Mouse (Mus musculus) forebrain, embryonic 10.5 days (tissue): ENCODE measurements around the gene Lyst. TPM values are rescaled to one million over a fixed set of nuclear protein-coding genes. Genes with fewer than 3 reads are reported as not detected.

Experiments
- DNase-seq: peaks from one replicate; pipeline ENCODE4 v3.0.0-alpha.2; 2017; ENCODE audit warnings: low spot score; ENCODE audit errors: extremely low spot score
- H3K27ac ChIP-seq: fragments of 300-500 bp; sonication (generic); 2 replicates; pipeline ENCODE4 v1.5.1; 2016; ENCODE audit warnings: mild to moderate bottlenecking
- H3K27me3 ChIP-seq: fragments of 300-500 bp; sonication (generic); 2 replicates; pipeline ENCODE4 v1.6.1; 2016; ENCODE audit warnings: mild to moderate bottlenecking; ENCODE audit not compliant: poor library complexity, severe bottlenecking
- H3K36me3 ChIP-seq: fragments of 300-500 bp; sonication (generic); replicated peaks from 2 replicates; pipeline ENCODE4 v1.6.1; 2016; ENCODE audit warnings: mild to moderate bottlenecking, moderate library complexity
- H3K4me1 ChIP-seq: fragments of 300-500 bp; sonication (generic); 2 replicates; pipeline ENCODE4 v1.6.1; 2016
- H3K4me3 ChIP-seq: fragments of 300-500 bp; sonication (generic); 2 replicates; pipeline ENCODE4 v1.5.1; 2016; ENCODE audit warnings: mild to moderate bottlenecking, moderate library complexity
- H3K9me3 ChIP-seq: fragments of 300-500 bp; sonication (generic); 2 replicates; pipeline ENCODE4 v1.6.1; 2016; ENCODE audit warnings: mild to moderate bottlenecking, moderate library complexity
- WGBS: fragments of 180-500 bp; shearing (Covaris S2); methylation state at CpG from one replicate; pipeline ENCODE4 v1.1.7; 2016; 5-methylcytosine and 5-hydroxymethylcytosine counted together
- polyA plus RNA-seq: library from polyadenylated mRNA; unstranded; fragments of >200 nt; fragmentation: Nextera tagmentation; extraction: Ambion mirVana; gene quantifications from 2 replicates; pipeline ENCODE4 v1.2.1, GENCODE M21; 2016

Gene Lyst
- polyA plus RNA-seq, 1 experiment from 2014 or later, result 2.7 TPM

DNA sequence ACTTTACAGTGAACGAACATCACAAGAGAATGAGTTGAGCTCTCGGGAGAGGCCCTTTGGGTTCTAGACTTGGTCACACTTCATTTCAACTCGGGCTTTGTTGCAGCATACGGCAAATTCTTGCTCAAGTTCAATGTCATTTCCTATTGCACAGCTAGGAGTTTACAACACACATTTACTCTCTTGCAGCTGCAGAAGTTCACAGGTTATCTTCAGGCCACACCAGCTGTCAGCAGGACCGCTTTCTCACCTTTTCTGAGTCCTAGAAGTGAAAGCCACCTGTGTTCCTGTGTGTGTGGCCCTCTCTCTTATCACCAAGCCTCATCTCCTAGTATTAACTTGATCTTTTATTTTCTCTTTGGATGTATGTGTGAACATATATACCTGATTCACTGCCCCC, 31.3 kb upstream of the Lyst start:
- H3K36me3 ChIP-seq, result no peaks in the 10 kb centered on the region
- H3K4me3 ChIP-seq, result no peak overlapping the region
- H3K27me3 ChIP-seq, result no peaks in the 10 kb centered on the region
- 86% methylated on average over 5 of the region's 5 CpGs for WGBS
- H3K4me1 ChIP-seq, result no peaks in the 10 kb centered on the region
- H3K9me3 ChIP-seq, result no peaks in the 10 kb centered on the region
- no peak for DNase-seq
- no peak overlapping the region for H3K27ac ChIP-seq

DNA sequence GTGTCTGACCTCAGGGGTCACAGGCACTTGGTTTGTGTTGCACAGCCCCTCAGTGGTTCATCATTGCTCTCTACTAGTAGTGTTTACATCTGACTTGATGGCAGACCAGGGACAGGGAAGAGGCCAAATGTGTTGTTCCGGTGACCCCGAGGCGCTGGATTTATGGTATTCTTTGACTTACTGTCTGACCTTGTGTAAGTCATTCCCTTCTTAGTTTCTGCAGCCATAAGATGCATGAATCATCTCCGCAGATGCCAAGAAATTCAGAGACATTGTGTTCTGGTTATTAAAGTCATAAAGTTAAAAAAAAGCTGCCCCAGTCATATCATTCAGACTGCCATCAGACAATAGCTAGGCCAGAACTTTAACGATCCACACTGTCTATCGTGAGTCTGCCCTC, 27.6 kb upstream of the Lyst start:
- Histone ChIP-seq H3K9me3 (no peaks in the 10 kb centered on the region), H3K36me3 (no peaks in the 10 kb centered on the region), H3K27ac (no peak overlapping the region), H3K27me3 (no peaks in the 10 kb centered on the region), H3K4me3 (no peak overlapping the region), H3K4me1 (no peaks in the 10 kb centered on the region)
- WGBS, result 84% methylated on average over 6 of the region's 6 CpGs
- DNase-seq, result no peak

DNA sequence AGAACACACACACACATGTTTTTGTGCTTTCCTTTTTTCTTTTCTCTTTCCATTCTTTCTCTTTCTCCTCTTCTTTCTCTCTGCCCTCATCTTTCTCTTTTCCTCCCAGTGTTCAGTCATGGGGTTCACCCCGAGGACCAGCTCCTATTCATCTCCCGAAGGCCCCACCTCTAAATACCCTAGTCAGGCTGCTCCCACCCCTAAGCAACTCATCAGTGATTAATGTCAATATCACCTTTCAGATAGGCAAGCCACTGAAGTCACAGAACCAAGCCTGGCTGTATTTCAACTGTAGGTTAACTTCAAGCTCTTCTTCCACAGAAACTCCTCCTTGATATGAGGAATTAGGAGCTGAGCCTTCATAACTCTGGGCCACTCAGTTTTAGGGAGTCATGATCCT, 26.1 kb upstream of the Lyst start:
- no peak for DNase-seq
- Histone ChIP-seq H3K36me3 (no peaks in the 10 kb centered on the region), H3K4me3 (no peak overlapping the region), H3K27ac (no peak overlapping the region), H3K27me3 (no peaks in the 10 kb centered on the region), H3K4me1 (no peaks in the 10 kb centered on the region), H3K9me3 (no peaks in the 10 kb centered on the region)
- WGBS, result 74% methylated on average over 2 of the region's 2 CpGs

DNA sequence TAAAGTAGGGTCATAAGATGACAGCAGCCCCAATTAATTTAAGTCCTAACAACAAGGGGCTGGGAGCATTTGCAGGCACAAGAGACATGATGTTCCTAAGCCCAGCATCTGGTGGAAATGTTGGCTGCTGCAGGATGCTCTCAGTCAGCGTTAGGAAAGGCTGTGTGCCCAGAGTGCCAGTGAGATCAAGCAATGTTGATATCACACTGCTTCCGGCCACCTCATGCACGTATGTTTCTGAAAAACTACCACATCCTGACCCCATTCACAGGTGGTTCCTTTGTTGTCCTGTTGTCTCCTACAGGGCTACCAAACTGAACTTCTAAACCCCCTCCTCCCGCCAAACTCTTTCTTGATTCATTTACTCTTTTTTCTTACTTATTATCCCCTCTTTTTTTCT, 25.7 kb upstream of the Lyst start:
- Histone ChIP-seq H3K27ac (no peak overlapping the region), H3K4me1 (no peaks in the 10 kb centered on the region), H3K27me3 (no peaks in the 10 kb centered on the region), H3K4me3 (no peak overlapping the region), H3K36me3 (no peaks in the 10 kb centered on the region), H3K9me3 (no peaks in the 10 kb centered on the region)
- DNase-seq, result no peak
- WGBS, result 73% methylated on average over 4 of the region's 4 CpGs

DNA sequence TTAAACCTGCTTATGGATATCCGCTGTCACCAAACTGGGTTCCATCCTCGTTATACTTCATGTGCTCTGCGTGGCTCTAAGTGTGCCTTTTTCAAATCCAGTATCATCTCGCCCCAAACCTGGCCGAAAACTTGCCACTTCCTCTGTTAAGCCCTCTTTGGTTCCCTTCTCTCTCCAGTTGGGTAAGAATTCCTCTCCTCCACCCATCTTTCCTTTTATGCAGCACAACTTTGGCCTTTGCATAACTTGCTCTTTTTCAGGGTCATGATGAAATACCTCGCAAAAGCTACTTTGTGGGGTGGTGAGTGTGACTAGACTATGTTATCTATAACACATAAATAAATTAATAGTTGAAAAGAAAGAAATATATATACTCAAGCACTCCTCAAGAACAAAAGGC, 22.6 kb upstream of the Lyst start:
- no peaks in the 10 kb centered on the region for H3K9me3 ChIP-seq
- no peaks in the 10 kb centered on the region for H3K36me3 ChIP-seq
- H3K4me3 ChIP-seq, result no peak overlapping the region
- H3K27me3 ChIP-seq, result no peaks in the 10 kb centered on the region
- DNase-seq, result no peak
- no peak overlapping the region for H3K27ac ChIP-seq
- WGBS, result 89% methylated on average over 6 of the region's 6 CpGs
- H3K4me1 ChIP-seq, result no peaks in the 10 kb centered on the region

DNA sequence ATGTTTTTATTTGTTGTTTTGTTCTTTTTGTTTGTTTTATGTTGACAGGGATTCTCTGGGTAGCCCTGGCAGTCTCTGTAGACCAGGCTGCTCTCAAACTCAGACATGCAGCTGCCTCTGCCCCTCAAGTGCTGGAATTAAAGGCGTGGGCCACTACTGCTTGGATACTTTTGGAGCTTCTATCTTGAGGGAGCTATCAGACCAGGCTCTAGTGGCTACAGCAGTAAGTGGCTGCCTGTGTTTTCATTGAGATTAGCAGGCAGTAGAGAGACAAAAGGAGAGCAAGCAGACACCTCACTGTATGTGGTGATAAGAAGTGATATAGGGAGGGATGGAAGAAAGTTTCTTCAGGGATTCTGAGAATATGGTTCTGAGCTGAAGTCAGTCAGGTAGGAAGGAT, 21.4 kb upstream of the Lyst start:
- WGBS, result 63% methylated on average over 1 of the region's 1 CpGs
- no peaks in the 10 kb centered on the region for H3K27me3 ChIP-seq
- H3K4me3 ChIP-seq, result no peak overlapping the region
- no peaks in the 10 kb centered on the region for H3K4me1 ChIP-seq
- DNase-seq, result no peak
- no peaks in the 10 kb centered on the region for H3K9me3 ChIP-seq
- H3K27ac ChIP-seq, result no peak overlapping the region
- no peaks in the 10 kb centered on the region for H3K36me3 ChIP-seq

DNA sequence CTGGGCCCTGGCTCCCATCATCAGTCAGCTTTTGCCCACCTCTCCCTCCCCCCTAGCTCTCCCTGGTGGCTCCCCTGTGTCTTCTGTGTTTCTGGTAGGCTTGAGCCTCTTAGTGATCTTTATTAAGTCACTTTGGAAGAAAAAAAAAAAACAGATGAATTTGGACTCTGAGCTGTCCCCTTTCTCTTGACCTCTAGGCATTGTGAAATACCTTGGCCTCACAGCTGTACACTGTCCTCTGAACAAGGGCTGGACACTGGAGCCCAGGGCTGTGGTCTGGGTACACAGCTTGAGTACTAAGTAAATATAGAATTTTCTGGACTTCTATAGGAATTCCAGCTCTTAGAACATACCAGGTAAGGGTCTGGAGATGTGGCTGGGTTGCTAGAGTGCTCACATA, 20.6 kb upstream of the Lyst start:
- H3K4me1 ChIP-seq, result no peaks in the 10 kb centered on the region
- no peak overlapping the region for H3K4me3 ChIP-seq
- H3K9me3 ChIP-seq, result no peaks in the 10 kb centered on the region
- H3K36me3 ChIP-seq, result no peaks in the 10 kb centered on the region
- DNase-seq, result no peak
- H3K27ac ChIP-seq, result no peak overlapping the region
- no peaks in the 10 kb centered on the region for H3K27me3 ChIP-seq

DNA sequence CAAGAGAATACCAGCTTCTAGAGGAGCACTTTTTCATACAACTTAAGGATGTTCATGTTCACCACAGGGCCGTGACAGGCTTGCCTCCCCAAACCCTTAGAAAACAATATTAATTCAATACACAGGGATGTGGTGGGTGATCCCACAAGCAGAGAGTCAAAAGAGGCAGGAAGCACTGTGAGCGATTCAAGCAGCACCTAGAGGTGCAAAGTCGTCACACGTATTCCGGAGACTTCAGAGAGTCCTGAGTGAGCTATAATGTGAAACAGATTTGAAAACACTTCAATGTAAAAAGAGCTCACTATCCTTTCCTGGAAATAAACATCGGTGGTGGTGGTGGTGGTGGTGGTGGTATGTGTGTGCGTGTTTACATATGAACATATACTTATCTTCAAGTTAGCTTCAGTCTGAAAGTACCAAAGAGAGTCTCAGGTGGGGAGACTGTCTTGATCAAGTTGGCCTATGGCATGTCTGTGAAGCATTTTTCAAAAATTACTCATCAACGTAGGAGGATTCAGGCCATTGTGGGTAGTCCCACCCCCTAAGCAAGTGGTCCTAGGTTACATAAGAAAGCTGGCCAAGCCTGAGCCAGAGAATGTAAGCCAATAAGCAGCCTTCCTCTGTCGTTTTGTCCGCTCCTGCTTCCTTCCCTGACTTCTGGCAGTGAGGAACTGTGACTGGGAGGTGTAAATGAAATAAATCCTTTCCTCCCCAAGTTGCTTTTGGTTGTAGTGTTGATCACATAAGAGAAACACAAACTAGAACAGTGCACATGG, 17.9 kb upstream of the Lyst start:
- H3K27ac ChIP-seq, result no peak overlapping the region
- no peaks in the 10 kb centered on the region for H3K9me3 ChIP-seq
- H3K36me3 ChIP-seq, result no peaks in the 10 kb centered on the region
- no peak for DNase-seq
- H3K4me1 ChIP-seq, result peaks cover 11% of the 10 kb centered on the region
- H3K4me3 ChIP-seq, result no peak overlapping the region
- H3K27me3 ChIP-seq, result no peaks in the 10 kb centered on the region
- WGBS, result 85% methylated on average over 10 of the region's 10 CpGs

DNA sequence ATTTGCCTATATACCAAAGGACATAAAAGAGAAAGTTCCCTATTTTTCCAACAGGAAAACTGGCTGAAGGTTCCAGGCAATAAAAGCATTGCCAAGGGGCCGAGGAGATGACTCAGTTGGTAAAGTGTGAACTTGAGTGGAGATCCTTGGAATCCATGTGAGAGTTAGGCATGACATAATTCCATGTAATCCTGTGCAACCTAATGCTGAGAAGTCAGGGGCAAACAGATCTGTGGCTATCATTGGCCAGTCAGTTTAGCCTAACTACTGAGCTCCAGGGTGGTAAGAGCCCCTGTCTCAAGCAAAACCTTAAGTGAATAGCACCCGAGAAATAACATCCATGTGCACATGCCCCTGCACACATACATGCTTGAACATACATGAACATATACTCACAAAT, 17.3 kb upstream of the Lyst start:
- Histone ChIP-seq H3K4me3 (no peak overlapping the region), H3K36me3 (no peaks in the 10 kb centered on the region), H3K9me3 (no peaks in the 10 kb centered on the region), H3K4me1 (peaks cover 11% of the 10 kb centered on the region), H3K27me3 (no peaks in the 10 kb centered on the region), H3K27ac (no peak overlapping the region)
- 90% methylated on average over 2 of the region's 2 CpGs for WGBS
- no peak for DNase-seq

DNA sequence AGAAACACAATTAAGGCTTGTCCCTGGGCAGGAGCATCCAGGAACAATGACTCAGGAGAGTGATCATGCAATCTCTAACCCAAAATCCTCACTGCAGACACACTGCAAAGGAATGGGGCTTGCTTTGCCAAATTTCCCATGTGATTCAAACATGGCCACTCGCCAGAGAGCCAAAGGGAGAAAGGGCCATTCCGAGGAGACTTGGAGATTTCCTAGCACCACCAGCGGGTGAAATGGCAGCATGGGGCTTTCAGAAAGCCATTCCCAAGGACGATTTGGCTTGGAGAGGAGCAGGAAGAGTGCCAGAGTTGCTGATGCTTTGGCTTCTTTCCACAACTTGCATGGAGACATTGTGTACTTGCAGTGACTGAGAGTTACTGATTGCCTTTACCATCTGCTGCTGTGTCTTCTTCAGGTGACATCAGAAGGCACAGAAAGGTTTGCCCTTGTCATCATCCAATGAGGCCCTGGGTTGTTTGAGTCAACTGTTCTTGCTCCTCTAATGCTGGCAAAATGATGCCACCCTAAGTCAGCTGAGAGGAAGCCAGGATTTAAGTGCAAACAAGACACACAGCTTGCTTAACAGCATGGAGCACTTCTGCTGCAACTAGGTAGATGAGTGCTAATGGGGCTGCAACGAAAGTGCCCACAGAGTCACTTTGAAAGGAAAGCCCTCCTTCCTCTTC, 16.5 kb upstream of the Lyst start:
- no peaks in the 10 kb centered on the region for H3K27me3 ChIP-seq
- DNase-seq, result no peak
- H3K9me3 ChIP-seq, result no peaks in the 10 kb centered on the region
- no peak overlapping the region for H3K4me3 ChIP-seq
- H3K4me1 ChIP-seq, result peaks cover 11% of the 10 kb centered on the region
- no peak overlapping the region for H3K27ac ChIP-seq
- no peaks in the 10 kb centered on the region for H3K36me3 ChIP-seq
- WGBS, result 83% methylated on average over 5 of the region's 5 CpGs

DNA sequence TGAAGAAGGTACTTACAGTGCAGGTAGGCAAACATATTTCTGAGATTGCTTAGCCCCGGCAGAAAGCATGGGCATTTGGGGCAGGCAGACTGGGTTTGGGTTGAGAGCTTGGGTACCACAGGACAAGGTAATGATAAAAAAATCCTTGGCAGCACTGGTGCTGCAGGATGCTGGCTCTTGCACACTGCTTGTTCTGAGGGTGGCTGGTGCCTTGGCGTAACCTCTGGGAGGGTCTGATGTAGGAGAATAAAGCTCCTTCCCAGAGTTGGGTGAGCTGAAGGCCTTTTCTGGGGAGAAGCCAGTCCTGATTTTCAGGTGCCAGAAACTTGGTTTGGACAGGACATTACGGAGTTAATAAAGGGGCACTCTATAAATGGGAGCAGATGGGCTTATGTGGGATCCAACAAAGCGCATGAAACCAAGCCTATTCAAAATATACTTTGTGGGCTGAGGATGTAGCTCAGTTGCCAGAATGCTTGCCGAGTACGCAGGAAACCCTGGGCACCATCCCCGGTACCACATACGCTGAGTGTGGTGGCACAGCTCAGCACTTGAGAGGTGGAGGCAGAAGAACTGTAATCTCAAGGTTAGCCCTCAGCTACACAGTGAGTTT, 15.8 kb upstream of the Lyst start:
- WGBS, result 87% methylated on average over 8 of the region's 8 CpGs
- H3K4me1 ChIP-seq, result peaks cover 11% of the 10 kb centered on the region
- H3K4me3 ChIP-seq, result no peak overlapping the region
- H3K27me3 ChIP-seq, result no peaks in the 10 kb centered on the region
- no peak for DNase-seq
- H3K9me3 ChIP-seq, result no peaks in the 10 kb centered on the region
- no peak overlapping the region for H3K27ac ChIP-seq
- H3K36me3 ChIP-seq, result no peaks in the 10 kb centered on the region

DNA sequence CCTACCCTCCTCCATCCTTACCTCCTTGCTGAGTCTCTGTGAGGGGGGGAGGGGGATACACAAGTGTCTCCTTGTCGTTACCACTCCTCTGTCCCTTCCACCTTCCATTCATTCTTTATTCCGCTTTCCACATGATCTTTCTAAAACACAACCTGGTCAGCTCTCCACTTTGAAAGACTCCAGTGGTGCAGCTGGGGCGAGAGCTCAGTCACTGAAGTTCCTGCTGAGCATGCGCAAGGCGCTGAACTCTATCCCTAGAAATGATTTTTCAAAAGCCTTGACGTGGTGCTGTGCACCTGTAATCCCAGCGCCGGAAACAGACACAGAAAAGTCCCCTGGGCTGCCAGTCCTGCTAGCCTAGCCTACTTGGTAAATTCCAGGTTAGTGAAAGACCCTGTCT, 15.1 kb upstream of the Lyst start:
- H3K9me3 ChIP-seq, result no peaks in the 10 kb centered on the region
- H3K4me3 ChIP-seq, result no peak overlapping the region
- H3K4me1 ChIP-seq, result peaks cover 11% of the 10 kb centered on the region
- 81% methylated on average over 8 of the region's 8 CpGs for WGBS
- no peak overlapping the region for H3K27ac ChIP-seq
- no peak for DNase-seq
- H3K36me3 ChIP-seq, result no peaks in the 10 kb centered on the region
- H3K27me3 ChIP-seq, result no peaks in the 10 kb centered on the region

DNA sequence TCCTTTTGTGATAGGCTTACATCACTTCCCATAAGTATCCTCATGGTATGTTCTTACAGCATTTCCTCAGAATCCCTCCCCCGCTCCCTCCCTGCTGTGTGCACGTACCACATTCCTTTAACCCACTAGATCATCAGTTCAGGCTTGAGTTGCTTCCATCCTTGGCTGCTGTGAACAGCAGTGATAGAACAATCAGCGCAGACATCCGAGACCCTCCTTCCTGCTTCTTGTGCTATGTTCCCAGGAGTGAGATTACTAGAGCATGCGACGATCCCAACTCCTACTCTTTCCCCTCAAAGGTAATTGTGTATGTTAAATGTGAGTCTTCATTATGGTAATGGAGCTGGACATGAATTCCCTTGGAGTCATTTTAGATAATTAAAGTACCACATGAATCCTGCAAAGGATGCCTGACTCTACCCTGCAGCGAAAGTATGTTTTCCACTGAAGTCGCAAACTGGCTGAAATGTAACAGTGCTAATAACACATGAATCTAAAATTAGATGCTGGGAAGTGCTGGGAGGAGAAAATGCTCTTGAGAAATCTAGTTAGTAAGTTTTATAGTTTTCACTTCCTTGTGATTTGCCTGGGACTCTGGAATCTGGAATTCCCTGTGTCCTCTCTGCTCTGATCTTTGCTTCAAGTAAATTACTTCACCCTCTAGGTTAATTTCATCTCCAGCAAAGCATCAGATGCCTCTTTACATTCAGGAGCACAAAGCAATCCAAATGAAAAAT, 13.6 kb upstream of the Lyst start:
- Histone ChIP-seq H3K27ac (no peak overlapping the region), H3K4me3 (no peak overlapping the region), H3K27me3 (no peaks in the 10 kb centered on the region), H3K36me3 (no peaks in the 10 kb centered on the region), H3K4me1 (peaks cover 11% of the 10 kb centered on the region), H3K9me3 (no peaks in the 10 kb centered on the region)
- no peak for DNase-seq
- 57% methylated on average over 8 of the region's 8 CpGs for WGBS
